Mouse (Mus musculus) cerebellum, adult 11-12 months (tissue): ENCODE measurements at regions not wholly inside any gene's neighbourhood (a gene's known extent, or its start where the extent isn't known, plus 50 kb on each side); places are given as distances from the start of the nearest gene placed in this dataset.
"Not testable (repeated sequence)": the region's sequence is repeated elsewhere in the genome, so short reads cannot be mapped to it uniquely, and the experiment has no call there.

Experiments
- DNase-seq: peaks from one replicate; pipeline ENCODE4 v3.0.0; 2022

DNA sequence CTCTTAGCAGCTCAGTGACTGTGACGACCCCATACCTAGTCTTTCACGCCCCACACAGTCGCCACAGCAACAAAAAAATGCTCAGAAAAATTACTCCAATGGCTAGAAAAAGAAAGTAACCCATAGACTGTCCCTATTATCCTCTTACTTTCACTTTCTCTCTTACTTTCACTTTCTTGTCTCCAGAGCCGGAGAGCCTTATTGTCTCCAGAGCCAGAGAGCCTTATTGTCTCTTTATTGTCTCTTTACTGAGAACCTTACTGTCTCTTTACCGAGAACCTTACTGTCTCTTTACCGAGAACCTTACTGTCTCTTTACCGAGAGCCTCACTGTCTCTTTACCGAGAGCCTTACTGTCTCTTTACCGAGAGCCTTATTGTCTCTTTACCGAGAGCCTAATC lies 119.2 kb downstream of the Tnfsf18 start:
- DNase-seq, result not testable (repeated sequence)

DNA sequence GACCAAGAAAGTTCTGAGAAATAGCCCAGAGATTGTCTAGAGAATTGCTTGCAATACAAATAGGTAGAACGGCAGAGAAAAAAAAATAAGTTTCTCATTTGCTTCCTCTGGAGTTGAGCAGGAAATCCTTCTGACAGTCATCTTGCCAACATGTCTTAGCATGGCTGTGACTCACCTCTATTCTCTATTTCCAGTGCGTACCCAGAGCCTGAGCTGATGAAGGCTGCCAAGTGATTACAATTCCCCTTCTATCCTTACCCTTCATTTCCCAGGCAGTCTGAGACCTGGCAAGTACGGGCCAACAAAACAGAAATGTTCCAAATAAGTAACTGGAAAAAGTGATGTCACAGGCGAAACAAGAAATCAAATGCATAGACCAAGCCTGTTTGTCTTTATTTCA lies 113.0 kb downstream of the Tnfsf18 start:
- DNase-seq, result no peak

DNA sequence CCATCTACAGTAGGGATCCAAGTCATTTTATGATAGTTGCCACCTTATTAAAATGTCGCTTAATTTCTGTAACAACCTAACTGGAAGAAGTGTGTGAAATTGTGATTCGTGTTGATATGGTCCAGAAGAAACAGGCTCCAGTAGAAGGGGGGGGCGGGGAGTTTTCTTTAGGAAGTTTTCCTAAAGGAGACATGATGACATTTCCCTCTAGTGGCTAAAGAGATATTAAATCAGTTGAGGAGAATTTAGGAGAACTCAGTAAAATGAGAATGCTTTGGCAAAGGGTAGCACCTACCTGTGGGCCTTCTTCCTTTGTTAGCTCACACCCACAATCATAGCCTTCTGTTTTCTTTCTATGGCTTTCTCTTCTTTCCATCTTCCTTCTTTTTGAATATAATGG lies 107.7 kb downstream of the Tnfsf18 start:
- DNase-seq, result no peak

DNA sequence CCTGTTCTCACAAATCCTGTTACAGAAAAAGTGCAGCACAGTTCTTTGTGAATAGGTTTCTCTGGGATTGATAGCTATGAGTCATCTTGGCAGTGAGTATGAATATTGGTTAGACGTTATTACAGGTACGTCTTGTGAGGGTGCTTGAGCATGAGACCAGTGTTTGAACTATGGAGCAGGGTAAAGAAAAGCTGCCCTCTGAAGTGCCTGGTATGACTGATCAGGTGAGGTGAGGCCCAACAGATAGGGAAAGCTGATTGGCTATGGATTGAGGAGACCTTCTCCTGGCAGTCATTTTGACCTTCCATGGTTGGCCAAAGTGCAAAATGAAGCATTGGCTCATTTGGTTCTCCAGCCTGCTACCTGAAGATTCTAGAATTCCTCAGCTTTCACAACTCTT lies 106.7 kb downstream of the Tnfsf18 start:
- no peak for DNase-seq

DNA sequence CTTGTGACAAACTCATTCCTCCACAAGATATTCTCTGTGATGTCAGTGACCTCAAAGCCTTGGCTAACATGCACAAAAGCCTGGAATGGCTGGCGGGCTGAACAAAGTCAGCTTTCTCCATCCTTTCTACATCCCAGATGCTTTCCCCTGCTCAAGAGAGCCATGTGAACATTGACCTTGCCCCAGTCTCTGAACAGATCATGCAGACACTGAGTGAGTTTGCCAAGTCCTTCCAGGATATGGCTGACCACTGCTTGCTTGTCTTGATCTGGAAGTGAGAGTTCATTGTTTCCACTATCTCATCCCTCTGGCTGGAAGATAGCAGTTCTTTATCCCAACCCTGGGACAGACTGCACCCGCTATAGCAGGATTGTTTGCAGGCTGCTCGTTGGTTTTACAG lies 103.7 kb downstream of the Tnfsf18 start:
- no peak for DNase-seq

DNA sequence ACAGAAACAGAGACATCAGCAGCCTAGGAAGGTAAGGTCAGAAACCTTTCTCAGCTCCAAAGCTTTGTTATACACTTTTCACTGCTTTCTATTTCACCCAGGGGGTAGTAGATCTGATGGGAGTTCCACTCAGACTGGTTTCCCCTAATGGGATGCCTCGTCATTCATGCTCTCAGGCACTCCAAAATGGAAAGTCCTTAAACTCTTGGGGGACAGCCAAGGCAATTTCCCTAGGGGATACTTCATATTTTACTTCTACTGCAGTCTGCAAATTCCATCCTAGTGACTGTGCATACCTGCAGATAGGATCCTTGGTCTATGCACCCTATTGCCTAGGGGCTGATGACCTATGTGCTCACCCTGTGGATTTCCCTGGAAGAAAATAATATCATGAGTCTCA lies 82.1 kb downstream of the Tnfsf18 start:
- no peak for DNase-seq

DNA sequence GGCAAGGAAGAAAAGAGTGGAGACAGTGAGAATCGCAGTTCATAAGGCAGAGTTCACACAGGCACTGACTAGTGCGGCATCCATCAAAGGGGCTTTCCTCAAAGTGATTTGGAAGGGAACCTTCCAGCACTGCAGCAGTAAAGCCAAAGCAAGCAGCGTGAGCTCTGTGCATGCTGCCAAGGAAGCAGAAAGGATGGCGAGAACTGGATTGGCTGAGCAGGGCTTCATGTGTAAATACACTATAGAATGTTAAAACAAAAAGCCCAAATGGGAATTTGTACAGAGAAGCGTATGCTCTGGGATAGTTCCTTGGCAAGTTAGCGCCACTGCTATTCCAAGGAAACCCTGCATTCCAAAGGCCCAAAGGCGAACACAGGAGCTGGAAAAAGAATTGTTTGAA lies 81.5 kb downstream of the Tnfsf18 start:
- DNase-seq, result no peak

DNA sequence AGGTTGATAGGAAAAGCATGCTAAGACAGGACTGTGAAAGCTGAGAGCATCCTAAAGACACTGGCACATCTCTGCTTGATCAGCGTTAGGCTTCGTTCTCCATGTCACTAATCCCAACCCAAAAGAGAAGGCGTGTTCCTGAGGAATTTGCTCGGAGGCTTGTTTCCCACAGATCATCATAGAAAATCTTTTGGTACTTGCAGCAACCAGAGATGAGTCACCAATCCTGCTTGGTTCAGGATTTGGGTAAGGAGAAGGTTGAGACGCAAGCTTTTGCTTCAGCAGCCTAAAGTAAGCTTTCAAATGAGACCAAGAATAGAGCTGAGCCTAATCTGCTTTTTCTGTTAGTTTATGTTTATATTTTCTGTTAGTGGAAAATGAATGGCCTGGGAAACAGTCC lies 80.7 kb downstream of the Tnfsf18 start:
- DNase-seq, result no peak

DNA sequence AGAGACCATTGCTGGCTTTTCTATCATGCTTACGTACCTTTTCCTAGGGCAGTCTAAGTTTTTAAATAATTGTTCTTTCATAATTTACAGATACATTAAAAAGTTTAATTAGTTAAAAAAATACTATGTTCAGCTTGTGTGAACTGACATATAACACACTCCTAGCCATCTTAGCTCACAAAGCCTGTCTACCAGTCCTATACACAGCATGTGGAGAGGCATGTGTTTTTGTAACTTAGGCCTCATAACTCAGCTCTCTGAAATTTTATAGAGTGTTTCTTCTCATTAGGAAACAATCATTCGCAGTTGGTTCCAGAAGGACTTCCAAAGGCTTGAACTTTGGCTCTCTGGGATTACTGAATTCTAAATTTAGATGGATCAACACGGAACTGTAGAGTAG lies 76.3 kb downstream of the Tnfsf18 start:
- no peak for DNase-seq

DNA sequence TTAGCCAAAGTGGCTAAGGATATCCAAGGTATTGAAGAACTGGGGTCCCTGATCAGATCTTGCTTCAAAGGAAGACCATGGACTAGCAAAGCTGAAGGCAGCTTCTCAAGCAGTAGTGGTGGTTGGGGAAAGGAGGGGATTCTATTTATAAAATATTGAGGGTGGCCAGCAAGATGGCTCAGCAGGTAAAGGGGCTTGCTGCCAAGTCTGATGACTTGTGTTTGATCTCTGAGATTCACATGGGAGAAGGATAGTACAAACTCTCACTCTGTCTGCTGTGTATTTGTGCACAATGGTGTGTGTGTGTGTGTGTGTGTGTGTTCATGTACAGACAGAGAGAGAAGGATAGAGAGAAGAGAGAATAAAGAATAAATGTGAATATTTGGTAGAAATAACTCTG lies 73.4 kb downstream of the Tnfsf18 start:
- DNase-seq, result no peak

DNA sequence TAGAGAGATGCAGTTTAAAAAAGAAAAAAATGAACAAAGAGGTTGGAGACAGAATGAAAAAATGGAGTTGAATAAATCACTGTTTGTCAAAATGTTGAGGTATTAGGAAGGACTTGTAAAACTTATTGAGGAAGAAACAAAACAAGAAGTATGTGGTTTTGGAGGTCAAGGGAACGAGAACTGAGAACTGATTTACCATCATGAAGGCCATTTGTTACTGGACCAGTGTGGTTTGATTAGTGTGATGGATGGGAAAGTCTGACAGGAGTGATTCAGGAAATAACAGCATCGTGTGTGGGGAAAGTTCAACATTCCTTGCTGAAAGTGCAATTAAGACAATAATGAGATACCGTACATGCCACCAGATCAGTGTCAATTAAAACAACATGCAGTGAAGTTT lies 65.9 kb downstream of the Tnfsf18 start:
- no peak for DNase-seq
